Mouse (Mus musculus) ES-E14 (cell line): ENCODE measurements at regions not wholly inside any gene's neighbourhood (a gene's known extent, or its start where the extent isn't known, plus 50 kb on each side); places are given as distances from the start of the nearest gene placed in this dataset.

Experiments
- DNase-seq: peaks from one replicate; pipeline ENCODE4 v3.0.0-alpha.2; 2013; ENCODE audit warnings: low read depth, low spot score
- H3K27ac ChIP-seq: 2 replicates; pipeline ENCODE4 v1.5.1; 2012; ENCODE audit warnings: low read depth, mild to moderate bottlenecking, low read length, moderate library complexity, mixed read lengths; ENCODE audit not compliant: poor library complexity, insufficient read depth, severe bottlenecking
- H3K36me3 ChIP-seq: 2 replicates; pipeline ENCODE4 v1.6.1; 2012; ENCODE audit warnings: mild to moderate bottlenecking, low read length, moderate library complexity, mixed read lengths; ENCODE audit not compliant: control insufficient read depth, poor library complexity, insufficient read depth, severe bottlenecking
- H3K4me1 ChIP-seq, 2 experiments: fragments of 150-350 bp in 1 of 2; sonication (generic) in 1 of 2; 2 replicates each; pipeline ENCODE4 v1.6.1; 2012; ENCODE audit warnings: low read length in 2 of 2, mild to moderate bottlenecking in 1 of 2, mixed read lengths in 1 of 2; ENCODE audit not compliant: control insufficient read depth in 2 of 2, insufficient read depth in 2 of 2, poor library complexity in 1 of 2
- H3K4me3 ChIP-seq, 2 experiments: fragments of 150-350 bp in 1 of 2; sonication (generic) in 1 of 2; 2 replicates each; pipeline ENCODE4 v1.5.1; 2012; ENCODE audit warnings: low read length in 2 of 2, low read depth in 1 of 2, mild to moderate bottlenecking in 1 of 2, mixed read lengths in 1 of 2; ENCODE audit not compliant: insufficient read depth in 1 of 2, poor library complexity in 1 of 2, severe bottlenecking in 1 of 2
- H3K9ac ChIP-seq: 2 replicates; pipeline ENCODE4 v1.6.1; 2012; ENCODE audit warnings: low read depth, mild to moderate bottlenecking, low read length, mixed read lengths; ENCODE audit not compliant: poor library complexity, insufficient read depth, severe bottlenecking
- H3K9me3 ChIP-seq: fragments of 150-350 bp; sonication (generic); 2 replicates; pipeline ENCODE4 v1.6.1; 2012; ENCODE audit warnings: low read depth, mild to moderate bottlenecking, low read length; ENCODE audit not compliant: control insufficient read depth, insufficient read depth
- CHD2 ChIP-seq: IDR thresholded peaks from 2 replicates; pipeline ENCODE4 v1.6.1; 2014; ENCODE audit warnings: mild to moderate bottlenecking, low read depth, low read length, inconsistent platforms
- HCFC1 ChIP-seq: IDR thresholded peaks from 2 replicates; pipeline ENCODE4 v1.6.1; 2012; ENCODE audit warnings: low read length, inconsistent platforms, borderline replicate concordance; ENCODE audit not compliant: insufficient read depth
- MAFK ChIP-seq: IDR thresholded peaks from 2 replicates; pipeline ENCODE4 v1.6.1; 2014; ENCODE audit warnings: mild to moderate bottlenecking, low read depth, low read length, inconsistent platforms; ENCODE audit not compliant: insufficient read depth
- ZC3H11A ChIP-seq: IDR thresholded peaks from 2 replicates; pipeline ENCODE4 v1.6.1; 2012; ENCODE audit warnings: low read depth, mild to moderate bottlenecking, inconsistent platforms, low read length, borderline replicate concordance
- ZNF384 ChIP-seq: IDR thresholded peaks from 2 replicates; pipeline ENCODE4 v1.6.1; 2012; ENCODE audit warnings: low read depth, low read length, inconsistent platforms
- in situ Hi-C, 2 experiments: fragments of 600-800 bp; cut with MboI; formaldehyde crosslinking; loops; one replicate each; pipeline ENCODE4 v1.15.1; 2025; ENCODE audit warnings: low sequenced_read_pairs in 2 of 2, inconsistent platforms in 1 of 2; ENCODE audit not compliant: unreplicated experiment in 2 of 2

DNA sequence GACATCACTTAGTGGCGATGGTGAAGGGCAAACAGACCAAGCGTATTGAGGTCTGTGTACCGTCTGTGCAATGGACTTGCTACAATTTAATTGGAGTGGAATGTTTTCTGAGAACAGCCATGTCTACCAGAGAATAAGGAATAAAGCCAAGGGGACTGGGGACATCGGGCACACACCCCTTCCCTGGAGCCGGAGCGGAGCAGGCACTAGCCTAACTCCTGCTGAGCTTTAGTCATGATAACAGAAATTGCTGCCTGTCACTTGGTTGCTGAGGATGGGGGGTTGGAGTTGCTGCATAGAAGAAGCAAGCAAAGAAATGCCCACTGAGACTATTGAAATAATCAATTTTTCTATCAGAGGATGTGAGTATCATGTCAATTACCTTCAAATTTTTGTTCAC is 549.5 kb upstream of the Mki67 start:
- no peak for TF ChIP-seq MAFK
- no peak for TF ChIP-seq CHD2
- TF ChIP-seq HCFC1, result no peak
- no peak for TF ChIP-seq ZNF384
- no peak for TF ChIP-seq ZC3H11A
- H3K4me3 ChIP-seq, result no peak overlapping the region
- H3K4me1 ChIP-seq, result peaks cover 0 to 13% of the 10 kb centered on the region in 2 experiments; a peak in 1 of 4 replicates
- no peaks in the 10 kb centered on the region for H3K36me3 ChIP-seq
- no peaks in the 10 kb centered on the region for H3K9me3 ChIP-seq
- H3K27ac ChIP-seq, result no peak overlapping the region
- no peak overlapping the region for H3K9ac ChIP-seq
- peak; percentile 2 for DNase-seq
- in situ Hi-C loops, result no loop called here

DNA sequence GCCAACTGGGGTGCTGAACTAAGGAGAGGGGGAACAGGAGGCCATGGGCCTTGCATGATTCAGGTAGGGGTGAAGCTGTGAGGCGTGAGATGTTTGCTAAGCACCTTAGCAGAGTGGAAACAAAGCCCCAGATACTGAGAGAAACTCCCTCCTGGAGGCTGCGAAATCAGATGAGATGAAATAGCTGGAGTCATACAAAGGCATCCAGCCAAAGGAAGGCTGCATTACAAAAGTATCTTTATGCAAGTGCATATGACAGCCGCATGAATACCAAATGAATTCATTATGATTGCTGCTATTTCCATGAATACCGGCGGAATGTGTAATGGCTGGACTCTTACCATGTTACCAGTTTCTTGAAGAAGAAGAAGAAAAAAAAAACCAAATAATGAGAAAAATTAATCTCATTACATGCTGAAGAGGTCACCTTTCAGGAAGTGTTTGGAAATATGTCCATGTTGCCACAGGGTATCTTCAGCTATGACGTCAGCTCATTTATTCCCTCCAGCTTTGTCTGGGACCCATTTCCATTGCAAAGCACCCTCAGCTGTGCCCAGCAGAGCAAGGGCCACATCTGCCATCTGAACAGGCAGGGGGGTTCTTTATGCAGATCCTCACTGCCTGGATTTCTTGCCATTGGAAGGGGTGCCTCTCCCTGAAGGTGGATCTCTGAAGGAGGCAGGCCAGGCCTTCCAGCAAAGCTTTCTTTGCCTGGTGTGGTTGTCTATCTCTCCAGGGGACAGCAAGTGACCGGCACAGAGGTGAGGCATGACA is 551.7 kb upstream of the Mki67 start:
- DNase-seq, result no peak
- H3K36me3 ChIP-seq, result no peaks in the 10 kb centered on the region
- no peak for TF ChIP-seq ZC3H11A
- no peak for TF ChIP-seq CHD2
- TF ChIP-seq HCFC1, result no peak
- TF ChIP-seq MAFK, result no peak
- no peak for TF ChIP-seq ZNF384
- no peaks in the 10 kb centered on the region for H3K9me3 ChIP-seq
- H3K4me3 ChIP-seq, result no peak overlapping the region
- no peak overlapping the region for H3K27ac ChIP-seq
- no peak overlapping the region for H3K9ac ChIP-seq
- in situ Hi-C loops, result no loop called here
- peaks cover 0 to 13% of the 10 kb centered on the region in 2 experiments; a peak in 1 of 4 replicates for H3K4me1 ChIP-seq

GRCm38 (mm10) chr7:136275651-136276050 is 559.5 kb upstream of the Mki67 start:
- H3K4me1 ChIP-seq, result no peaks in the 10 kb centered on the region
- no peaks in the 10 kb centered on the region for H3K9me3 ChIP-seq
- no peak for TF ChIP-seq ZC3H11A
- no peak for TF ChIP-seq MAFK
- H3K27ac ChIP-seq, result no peak overlapping the region
- no peak overlapping the region for H3K4me3 ChIP-seq
- no peak overlapping the region for H3K9ac ChIP-seq
- H3K36me3 ChIP-seq, result no peaks in the 10 kb centered on the region
- no peak for DNase-seq
- in situ Hi-C loops, result no loop called here

DNA sequence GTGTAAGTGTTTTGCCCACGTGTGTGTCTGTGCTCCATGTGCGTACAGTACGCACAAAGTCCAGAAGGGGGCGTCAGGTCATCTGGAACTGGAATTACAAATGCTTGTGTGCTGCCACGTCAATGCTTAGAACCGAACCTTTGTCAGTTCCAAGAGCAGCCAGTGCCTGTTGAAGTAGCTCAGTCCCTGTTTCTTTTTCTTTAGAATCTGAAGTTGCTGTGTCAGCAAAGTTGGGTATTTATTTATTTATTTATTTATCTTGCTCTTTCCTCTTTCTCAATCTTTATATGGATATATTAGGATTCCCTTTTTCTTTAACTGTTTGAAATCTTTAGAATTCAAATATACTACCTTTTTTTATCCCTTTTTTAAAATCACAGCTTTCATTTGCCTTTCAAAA is 567.6 kb upstream of the Mki67 start:
- in situ Hi-C loops, result no loop called here
- Histone ChIP-seq H3K9ac (no peak overlapping the region), H3K4me3 (no peak overlapping the region), H3K4me1 (no peaks in the 10 kb centered on the region), H3K9me3 (no peaks in the 10 kb centered on the region), H3K27ac (no peak overlapping the region), H3K36me3 (no peaks in the 10 kb centered on the region)
- TF ChIP-seq MAFK, result peak; percentile 85
- no peak for TF ChIP-seq ZC3H11A
- TF ChIP-seq ZNF384, result no peak
- no peak for DNase-seq

DNA sequence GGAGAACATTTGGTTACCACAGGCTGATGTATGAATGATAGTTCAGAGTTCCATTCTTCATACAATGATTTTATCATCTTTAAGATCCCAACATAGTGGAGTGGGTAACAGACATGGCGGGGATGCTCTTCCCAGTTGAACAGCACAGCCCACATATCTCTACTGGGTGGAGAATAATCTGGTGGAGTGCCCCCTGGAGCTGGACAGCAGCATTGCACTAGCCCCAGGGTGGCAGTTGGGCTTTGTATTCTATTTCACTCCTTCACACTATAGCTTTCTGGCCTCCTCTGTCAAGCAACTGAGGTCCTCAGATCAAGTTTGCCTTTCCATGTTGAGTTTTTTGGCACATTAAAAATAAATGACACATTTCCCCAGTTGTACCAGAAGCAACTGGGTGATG is 569.4 kb upstream of the Mki67 start:
- H3K9me3 ChIP-seq, result no peaks in the 10 kb centered on the region
- no peak overlapping the region for H3K27ac ChIP-seq
- H3K9ac ChIP-seq, result no peak overlapping the region
- TF ChIP-seq CHD2 (no peak), ZNF384 (no peak), MAFK (no peak), ZC3H11A (no peak), HCFC1 (no peak)
- no peak overlapping the region for H3K4me3 ChIP-seq
- no peak for DNase-seq
- in situ Hi-C loops, result no loop called here
- H3K36me3 ChIP-seq, result no peaks in the 10 kb centered on the region
- H3K4me1 ChIP-seq, result no peaks in the 10 kb centered on the region
